Mouse (Mus musculus) erythroblast, embryonic 14.5 days (primary cell): Measurements from ENCODE around the gene Ndst4. TPM values are rescaled to one million over a fixed set of nuclear protein-coding genes. Genes with fewer than 3 reads are reported as not detected.

ENCODE experiments used
- H3K27me3 ChIP-seq: 2 replicates; pipeline ENCODE4 v1.6.1; 2012; ENCODE audit warnings: inconsistent platforms; ENCODE audit not compliant: control insufficient read depth
- H3K36me3 ChIP-seq: 2 replicates; pipeline ENCODE4 v1.6.1; 2012; ENCODE audit warnings: mild to moderate bottlenecking, inconsistent platforms; ENCODE audit not compliant: control insufficient read depth
- H3K4me1 ChIP-seq: 2 replicates; pipeline ENCODE4 v1.6.1; 2012; ENCODE audit warnings: inconsistent platforms; ENCODE audit not compliant: control insufficient read depth
- H3K4me3 ChIP-seq: replicated peaks from 2 replicates; pipeline ENCODE3; 2012; ENCODE audit warnings: moderate library complexity, mild to moderate bottlenecking, inconsistent platforms
- H3K9me3 ChIP-seq: 2 replicates; pipeline ENCODE4 v1.6.1; 2012; ENCODE audit warnings: low read length, inconsistent platforms, mixed read lengths; ENCODE audit not compliant: control insufficient read depth
- GATA1 ChIP-seq: IDR thresholded peaks from 2 replicates; pipeline ENCODE4 v1.6.1; 2012; ENCODE audit warnings: low read length, inconsistent platforms, mixed read lengths
- TAL1 ChIP-seq: IDR thresholded peaks from 3 replicates; pipeline ENCODE4 v1.6.1; 2012; ENCODE audit warnings: low read length, inconsistent platforms, mixed read lengths
- polyA plus RNA-seq: library from polyadenylated mRNA; stranded (reverse); fragments of >175 nt; gene quantifications from 2 replicates; pipeline ENCODE4 v1.2.3, GENCODE M21; 2012

Ndst4 gene
- polyA plus RNA-seq, 1 experiment, result not detected

DNA sequence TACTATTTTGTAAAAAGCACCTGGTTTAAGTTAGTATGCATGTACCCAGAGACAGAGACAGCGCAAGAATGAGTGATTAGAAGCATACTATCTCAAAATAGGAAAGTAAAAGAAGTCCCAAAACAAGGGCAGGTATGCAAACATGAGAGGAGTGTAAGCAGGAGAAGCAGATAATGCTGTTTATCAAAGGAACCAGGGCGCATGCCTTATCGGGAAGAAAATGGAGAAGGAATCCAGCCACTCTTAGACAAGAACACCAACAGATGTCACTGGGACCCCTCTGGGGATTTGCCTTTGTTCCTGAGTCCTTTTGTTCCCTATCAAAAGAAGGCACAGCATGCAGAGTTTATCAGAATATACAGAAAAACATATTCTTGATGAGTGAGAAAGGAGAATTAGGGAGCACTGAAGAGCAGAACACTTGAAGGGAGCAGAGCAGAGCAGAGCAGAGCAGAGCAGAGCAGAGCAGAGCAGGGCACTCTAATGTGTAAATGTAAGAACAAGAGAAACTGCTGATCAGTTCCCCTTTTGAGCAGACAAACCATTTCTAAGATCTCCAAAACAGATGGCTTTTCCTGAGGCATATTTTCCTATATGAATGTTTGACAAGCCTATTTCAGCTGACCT lies 251.2 kb downstream of the Ndst4 start:
- no peaks in the 10 kb centered on the region for H3K36me3 ChIP-seq
- TF ChIP-seq GATA1 (no peak), TAL1 (no peak)
- H3K9me3 ChIP-seq, result no peaks in the 10 kb centered on the region
- H3K4me3 ChIP-seq, result no peak overlapping the region
- no peaks in the 10 kb centered on the region for H3K4me1 ChIP-seq
- H3K27me3 ChIP-seq, result no peaks in the 10 kb centered on the region

DNA sequence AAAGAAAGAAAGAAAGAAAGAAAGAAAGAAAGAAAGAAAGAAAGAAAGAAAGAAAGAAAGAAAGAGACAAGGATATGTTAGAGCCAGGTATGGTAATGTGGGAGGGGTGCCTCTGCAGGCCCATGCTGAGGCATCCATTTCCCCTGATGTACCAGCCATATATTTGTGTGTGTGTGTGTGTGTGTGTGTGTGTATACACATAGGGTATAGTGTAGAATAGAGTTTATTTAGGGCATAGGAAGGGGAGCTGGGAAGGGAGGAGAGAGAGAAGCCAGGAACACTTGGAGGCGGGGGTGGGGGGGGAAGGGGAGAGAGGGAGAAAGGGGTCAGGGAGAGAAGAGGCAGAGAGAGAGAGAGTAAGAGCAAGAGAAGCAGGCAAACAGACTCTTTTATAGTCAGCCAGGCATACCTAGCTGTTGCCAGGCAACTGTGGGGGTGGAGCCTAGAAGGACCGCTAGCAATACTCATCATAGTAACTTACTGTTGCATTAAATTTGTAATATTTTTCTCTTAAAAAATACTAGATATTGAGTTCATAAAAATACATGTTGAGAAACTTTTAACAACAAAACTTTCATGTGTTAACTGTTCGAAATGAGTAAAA lies 256.3 kb downstream of the Ndst4 start:
- no peaks in the 10 kb centered on the region for H3K27me3 ChIP-seq
- TF ChIP-seq GATA1, result no peak
- TF ChIP-seq TAL1, result no peak
- no peak overlapping the region for H3K4me3 ChIP-seq
- no peaks in the 10 kb centered on the region for H3K4me1 ChIP-seq
- no peaks in the 10 kb centered on the region for H3K9me3 ChIP-seq
- H3K36me3 ChIP-seq, result no peaks in the 10 kb centered on the region

DNA sequence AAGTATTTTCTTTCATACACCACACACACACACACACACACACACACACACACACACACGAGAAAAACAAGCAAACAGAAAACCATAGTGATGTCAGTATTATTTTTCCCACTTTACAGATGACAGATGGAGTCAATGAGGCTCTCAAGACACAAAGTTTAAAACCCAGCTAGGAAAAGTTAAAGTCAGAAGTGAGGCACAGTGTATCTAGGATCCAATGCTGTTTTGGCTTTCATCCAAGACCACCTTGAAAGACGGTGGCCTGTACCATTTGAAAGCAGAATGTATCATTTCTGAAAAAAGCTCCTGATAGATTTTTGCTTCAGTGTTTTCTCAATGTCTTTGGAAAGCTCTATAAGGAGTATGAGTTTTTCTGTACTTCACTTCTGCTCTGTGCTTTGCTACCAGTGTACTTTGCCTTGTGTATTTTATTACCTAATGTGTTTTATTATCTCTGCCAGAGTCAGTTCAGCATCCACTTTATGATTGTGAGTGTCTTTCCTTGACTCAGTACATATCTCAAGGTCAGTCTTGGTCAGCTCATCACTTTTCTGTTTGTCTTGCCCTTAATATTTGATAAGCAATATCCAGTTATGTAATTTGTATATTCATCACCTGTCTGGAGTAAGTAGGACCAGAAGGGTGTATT lies 257.1 kb downstream of the Ndst4 start:
- no peak overlapping the region for H3K4me3 ChIP-seq
- H3K27me3 ChIP-seq, result no peaks in the 10 kb centered on the region
- H3K36me3 ChIP-seq, result no peaks in the 10 kb centered on the region
- H3K9me3 ChIP-seq, result no peaks in the 10 kb centered on the region
- TF ChIP-seq TAL1 (no peak), GATA1 (no peak)
- no peaks in the 10 kb centered on the region for H3K4me1 ChIP-seq

DNA sequence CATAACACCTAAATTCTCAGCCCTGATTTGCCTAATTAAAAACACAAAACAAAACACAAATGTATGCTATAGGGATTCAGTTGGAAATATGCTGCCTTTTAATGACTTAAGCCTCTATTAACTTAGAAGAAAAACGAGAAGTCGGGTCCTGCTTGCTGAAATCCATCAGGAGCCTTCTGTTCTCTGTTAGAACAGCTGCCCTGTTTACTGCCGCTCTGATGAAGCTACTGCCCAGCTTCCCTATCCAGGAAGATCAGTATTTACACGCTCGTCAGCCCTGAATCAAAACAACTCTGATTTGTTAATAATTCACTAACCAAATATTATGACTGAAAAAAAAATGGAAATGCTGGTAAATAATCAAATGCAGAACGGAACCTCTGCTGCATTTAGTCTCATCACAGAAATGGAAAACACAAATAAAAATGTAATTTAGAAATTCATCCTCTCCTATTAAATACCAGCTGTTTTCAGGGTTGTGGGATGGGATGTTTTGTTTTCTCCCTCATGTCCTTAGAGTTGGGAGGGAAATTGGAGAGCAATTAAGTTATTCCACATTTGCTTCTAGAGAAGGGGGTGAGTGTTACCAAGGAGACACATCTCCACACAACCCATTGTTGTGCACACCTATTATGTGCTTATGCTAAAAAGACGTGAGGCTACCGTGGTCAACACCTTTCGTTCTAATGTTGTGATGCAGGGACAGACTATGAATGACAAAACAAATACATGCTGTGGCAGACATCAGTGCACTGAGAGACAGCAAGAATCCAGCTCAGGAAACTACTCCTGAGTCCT lies 270.3 kb downstream of the Ndst4 start:
- H3K4me1 ChIP-seq, result no peaks in the 10 kb centered on the region
- TF ChIP-seq GATA1 (no peak), TAL1 (no peak)
- H3K4me3 ChIP-seq, result no peak overlapping the region
- no peaks in the 10 kb centered on the region for H3K9me3 ChIP-seq
- no peaks in the 10 kb centered on the region for H3K36me3 ChIP-seq
- no peaks in the 10 kb centered on the region for H3K27me3 ChIP-seq

DNA sequence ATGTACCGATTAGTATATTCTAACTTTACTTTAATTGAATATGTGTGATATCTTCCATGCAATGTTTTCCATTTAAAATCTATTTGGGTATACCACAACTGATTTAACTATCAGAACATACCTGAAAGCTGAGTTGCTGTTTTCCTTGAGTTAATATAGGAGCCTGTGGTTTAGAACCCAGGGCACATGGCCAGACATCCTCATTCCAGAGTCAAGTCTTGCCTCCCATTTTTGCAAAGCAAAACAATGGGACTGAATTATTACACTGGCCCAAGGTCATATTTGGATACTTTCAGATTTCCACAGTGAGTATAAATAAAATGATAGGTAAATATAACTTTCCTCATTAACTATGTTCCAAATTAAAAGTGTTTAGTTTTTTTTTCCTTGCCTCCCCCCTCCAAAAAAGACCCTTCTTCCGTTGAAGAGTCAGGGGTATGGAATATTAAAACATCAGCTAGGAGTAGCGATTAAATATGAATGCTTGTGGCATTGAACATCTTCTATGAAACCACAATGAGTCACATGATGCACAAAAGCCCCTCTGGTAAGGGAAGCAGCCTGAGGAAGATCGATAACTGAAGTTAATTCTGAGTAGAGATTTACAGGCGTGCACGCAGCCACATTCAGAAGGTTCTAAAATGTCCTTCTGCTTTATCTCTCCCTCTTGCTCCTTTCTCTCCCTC lies 271.5 kb downstream of the Ndst4 start:
- no peaks in the 10 kb centered on the region for H3K36me3 ChIP-seq
- H3K27me3 ChIP-seq, result no peaks in the 10 kb centered on the region
- no peaks in the 10 kb centered on the region for H3K4me1 ChIP-seq
- no peaks in the 10 kb centered on the region for H3K9me3 ChIP-seq
- H3K4me3 ChIP-seq, result no peak overlapping the region
- TF ChIP-seq GATA1 (no peak), TAL1 (no peak)

DNA sequence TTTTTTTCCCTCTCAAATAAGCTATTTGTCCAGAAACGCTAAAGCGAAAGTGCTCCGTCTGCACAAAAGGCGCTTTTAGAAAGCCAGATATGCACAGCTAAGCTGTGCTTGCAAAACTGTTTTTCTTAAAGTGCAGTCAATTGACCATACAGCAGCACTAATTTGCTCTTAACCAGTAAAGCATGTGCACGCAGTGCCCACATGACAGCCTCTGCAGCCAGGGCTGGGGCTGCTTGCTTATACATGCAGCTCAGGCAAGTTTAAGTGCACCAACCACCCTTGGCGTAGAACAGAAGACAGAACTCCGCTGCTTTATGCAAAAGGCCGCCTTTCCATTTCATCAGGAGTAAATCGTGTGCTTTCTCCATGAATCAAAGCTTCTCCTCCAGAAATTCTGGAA lies 275.0 kb downstream of the Ndst4 start:
- peaks cover 2% of the 10 kb centered on the region; the same call in 1 of the 2 replicates for H3K9me3 ChIP-seq
- TF ChIP-seq GATA1 (no peak), TAL1 (no peak)
- H3K4me3 ChIP-seq, result no peak overlapping the region
- no peaks in the 10 kb centered on the region for H3K27me3 ChIP-seq
- H3K4me1 ChIP-seq, result no peaks in the 10 kb centered on the region
- H3K36me3 ChIP-seq, result no peaks in the 10 kb centered on the region

DNA sequence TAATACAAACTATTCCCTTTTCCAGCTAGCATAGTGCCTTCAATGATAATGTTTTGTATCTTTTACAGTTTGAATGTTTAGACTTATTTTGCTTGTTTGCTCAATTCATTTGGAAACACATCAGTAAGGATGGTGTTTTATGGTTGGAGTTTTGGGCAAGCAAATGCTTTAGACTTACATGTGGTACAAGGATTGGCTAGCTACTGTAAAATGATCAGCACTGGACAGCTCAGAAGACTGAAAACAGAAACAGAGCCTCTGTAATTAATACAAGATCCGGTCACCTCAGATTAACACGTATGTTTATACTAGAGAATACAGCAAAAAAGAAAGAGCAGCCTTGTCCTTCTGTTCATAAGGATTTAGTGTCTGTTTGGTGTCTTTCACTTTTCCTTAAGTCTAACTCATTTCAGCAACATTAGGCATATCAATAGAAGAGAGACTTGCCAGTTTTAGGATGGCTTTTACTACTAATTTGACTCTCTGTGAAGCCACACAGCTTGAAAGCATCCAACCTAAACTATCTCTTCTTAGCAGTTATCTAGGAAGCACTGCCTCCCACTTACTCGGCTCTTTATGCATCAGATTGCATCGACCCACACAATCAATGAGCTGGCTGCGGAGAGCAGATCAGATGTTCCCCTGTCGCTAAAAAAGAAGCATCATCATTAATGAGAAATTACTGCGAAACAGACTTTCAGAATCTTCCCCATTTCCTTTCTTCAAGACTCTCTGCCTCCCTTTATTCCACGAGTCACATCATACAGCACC lies 279.8 kb downstream of the Ndst4 start:
- H3K4me1 ChIP-seq, result no peaks in the 10 kb centered on the region
- no peak overlapping the region for H3K4me3 ChIP-seq
- no peaks in the 10 kb centered on the region for H3K27me3 ChIP-seq
- H3K9me3 ChIP-seq, result peaks cover 2% of the 10 kb centered on the region; the same call in 1 of the 2 replicates
- TF ChIP-seq TAL1, result no peak
- no peak for TF ChIP-seq GATA1
- H3K36me3 ChIP-seq, result no peaks in the 10 kb centered on the region

DNA sequence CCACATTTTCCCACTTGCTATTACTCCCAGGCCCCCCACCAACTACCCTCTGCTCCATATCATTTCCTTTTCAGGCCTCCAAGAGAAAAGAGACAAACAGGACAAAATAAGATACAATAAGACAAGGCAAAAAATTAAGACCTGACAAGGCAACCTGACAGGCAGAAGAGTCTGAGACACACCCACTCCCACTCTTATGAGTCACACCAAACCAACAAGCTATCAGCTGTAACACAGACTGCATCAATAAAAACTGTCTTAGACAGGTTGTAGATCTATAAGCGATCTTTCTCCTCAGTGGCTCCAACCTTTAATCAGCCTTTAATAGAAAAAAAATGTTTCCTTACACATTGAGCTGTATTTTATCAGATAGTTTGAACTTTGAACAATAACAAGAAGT lies 280.7 kb downstream of the Ndst4 start:
- no peaks in the 10 kb centered on the region for H3K27me3 ChIP-seq
- no peak for TF ChIP-seq GATA1
- TF ChIP-seq TAL1, result no peak
- no peaks in the 10 kb centered on the region for H3K4me1 ChIP-seq
- no peak overlapping the region for H3K4me3 ChIP-seq
- peaks cover 2% of the 10 kb centered on the region; the same call in 1 of the 2 replicates for H3K9me3 ChIP-seq
- H3K36me3 ChIP-seq, result no peaks in the 10 kb centered on the region
